Mouse (Mus musculus) heart, adult 2 months (tissue): ENCODE results near the gene Crygs.
"Not testable (repeated sequence)": the region's sequence is repeated elsewhere in the genome, so short reads cannot be mapped to it uniquely, and the experiment has no call there.

Experiments used
- CTCF ChIP-seq: fragments of 200-600 bp; IDR thresholded peaks from 2 replicates; pipeline ENCODE4 v1.8.1; 2022; ENCODE audit warnings: antibody characterized with exemption, mild to moderate bottlenecking, moderate library complexity
- EP300 ChIP-seq: fragments of 200-500 bp; IDR thresholded peaks from 2 replicates; pipeline ENCODE4 v1.6.1; 2011; ENCODE audit warnings: low read depth, low read length, control low read depth; ENCODE audit not compliant: insufficient read depth

DNA sequence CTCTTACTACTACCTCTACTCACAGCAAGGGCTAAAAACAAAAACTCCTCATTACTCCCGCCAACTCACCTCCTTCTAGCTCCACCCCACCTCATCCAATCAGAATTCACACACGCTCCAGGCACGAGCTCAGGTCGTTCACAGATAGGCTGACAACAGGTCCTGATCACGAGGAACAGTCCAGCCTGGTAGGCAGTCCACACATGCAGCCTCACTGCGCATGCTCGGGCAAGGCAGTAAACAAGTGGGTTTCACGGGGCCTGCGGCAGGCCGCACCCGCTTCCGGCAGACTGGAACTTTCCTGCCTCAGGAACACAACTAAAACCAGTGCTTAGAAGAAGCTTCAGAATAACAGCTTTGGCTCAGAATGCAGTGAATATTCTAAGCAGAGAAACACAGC, 33.1 kb downstream of the Crygs start:
- not testable (repeated sequence) for TF ChIP-seq CTCF, EP300
